Mouse (Mus musculus) cortical plate, adult 2 months (tissue): ENCODE measurements around the gene Zfp629.

Experiments used
- CTCF ChIP-seq: fragments of 200-500 bp; IDR thresholded peaks from 2 replicates; pipeline ENCODE4 v1.5.1; 2011; ENCODE audit warnings: mild to moderate bottlenecking, control low read depth, low read length; ENCODE audit not compliant: insufficient read depth; ENCODE audit errors: extremely low read depth
- POLR2A ChIP-seq: fragments of 200-500 bp; IDR thresholded peaks from 2 replicates; pipeline ENCODE4 v1.6.1; 2011; ENCODE audit warnings: mild to moderate bottlenecking, low read length, control low read depth; ENCODE audit not compliant: insufficient read depth; ENCODE audit errors: extremely low read depth

DNA sequence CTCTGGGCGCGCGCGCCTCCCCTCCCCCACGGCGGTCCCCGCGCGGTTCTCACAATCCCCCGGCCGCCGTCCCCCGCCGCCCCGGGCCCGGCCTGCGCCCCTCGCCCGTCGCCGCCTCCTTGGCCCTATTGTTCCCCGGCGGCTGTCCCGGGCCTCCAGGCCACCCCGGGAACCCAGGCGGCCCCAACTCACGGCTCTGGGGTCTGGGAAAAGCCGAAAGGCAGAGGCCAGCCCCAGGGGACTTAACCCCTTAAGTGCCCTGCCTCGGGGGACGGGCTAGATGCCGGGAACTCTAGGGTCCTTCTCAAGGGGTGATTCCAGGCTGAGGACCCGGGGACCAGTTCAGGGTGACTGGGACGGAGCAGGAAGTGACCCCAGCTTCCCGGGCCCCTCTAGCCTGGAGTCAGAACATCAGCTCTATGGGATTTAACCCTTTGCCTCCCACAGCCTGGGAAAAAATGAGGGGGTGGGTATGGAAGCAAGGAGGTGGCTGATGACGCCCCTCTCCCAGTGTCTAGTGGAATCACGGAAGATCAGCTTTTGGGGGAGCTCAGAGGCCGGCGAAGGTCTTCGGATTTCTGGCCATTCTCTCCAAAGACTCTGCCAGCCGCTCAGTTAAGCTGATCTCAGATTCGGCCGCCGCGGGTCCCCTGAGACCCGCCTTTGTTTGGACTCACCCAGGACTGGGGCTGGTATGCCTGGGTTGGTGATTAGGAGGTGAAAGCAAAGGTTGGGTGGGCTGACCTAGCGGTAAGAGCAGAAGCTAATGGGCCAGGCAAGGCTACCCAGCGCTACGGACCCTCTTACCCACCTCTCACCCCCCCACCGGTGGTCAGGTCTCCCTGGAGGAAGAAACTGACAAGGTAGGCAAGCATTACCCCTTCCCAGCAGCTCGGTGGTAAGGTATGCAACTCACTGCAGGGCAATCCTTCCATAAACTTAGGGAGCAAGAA is at the start of gene Zfp629:
- TF ChIP-seq CTCF, result no peak
- 0 out of 2 replicates have a peak, but pooled peaks have one; percentile 17 for TF ChIP-seq POLR2A
